Mouse (Mus musculus) kidney, adult 2 months (tissue): Measurements from ENCODE around the gene Pdilt. TPM values are rescaled to one million over a fixed set of nuclear protein-coding genes. Genes with fewer than 3 reads are reported as not detected.
A peak's percentile ranks its signal among the peaks of the same experiment; 100 is the strongest.

Experiments used
- DNase-seq: peaks from one replicate; pipeline ENCODE4 v3.0.0; 2021
- H3K27ac ChIP-seq: fragments of 200-500 bp; 2 replicates; pipeline ENCODE4 v1.5.1; 2012; ENCODE audit warnings: low read depth, low read length, control low read depth, inconsistent platforms; ENCODE audit not compliant: insufficient read depth
- H3K27me3 ChIP-seq: fragments of 200-500 bp; replicated peaks from 2 replicates; pipeline ENCODE4 v1.6.1; 2012; ENCODE audit warnings: mild to moderate bottlenecking, moderate library complexity, low read length, inconsistent platforms; ENCODE audit not compliant: control insufficient read depth, insufficient read depth
- H3K36me3 ChIP-seq: fragments of 200-500 bp; 2 replicates; pipeline ENCODE4 v1.6.1; 2012; ENCODE audit warnings: mild to moderate bottlenecking, moderate library complexity, low read length, inconsistent platforms; ENCODE audit not compliant: control insufficient read depth, insufficient read depth
- H3K4me1 ChIP-seq: fragments of 200-500 bp; 2 replicates; pipeline ENCODE4 v1.6.1; 2011; ENCODE audit warnings: low read length; ENCODE audit not compliant: control insufficient read depth, insufficient read depth
- H3K4me3 ChIP-seq: fragments of 200-500 bp; 2 replicates; pipeline ENCODE4 v1.5.1; 2011; ENCODE audit warnings: mild to moderate bottlenecking, low read depth, low read length, control low read depth; ENCODE audit not compliant: insufficient read depth
- CTCF ChIP-seq: fragments of 200-500 bp; conservative IDR thresholded peaks from 2 replicates; pipeline ENCODE4 v1.5.1; 2011; ENCODE audit warnings: low read depth, mild to moderate bottlenecking, control low read depth, low read length, moderate library complexity, mixed read lengths; ENCODE audit not compliant: insufficient read depth, insufficient read length
- POLR2A ChIP-seq: fragments of 200-500 bp; IDR thresholded peaks from one replicate; pipeline ENCODE4 v1.6.1; 2011; ENCODE audit warnings: low read depth, low read length, control low read depth
- WGBS: fragments of 180-500 bp; shearing (Covaris S2); methylation state at CpG from one replicate; pipeline ENCODE4 v1.1.7; 2018; 5-methylcytosine and 5-hydroxymethylcytosine counted together
- polyA plus RNA-seq: library from polyadenylated mRNA; depleted of rRNA; stranded (reverse); fragments of >200 nt; gene quantifications from 2 replicates; pipeline ENCODE4 v1.2.3, GENCODE M21; 2012; rRNA removed

Pdilt gene
- polyA plus RNA-seq, 1 experiment, result 2.2 TPM

GRCm38 (mm10) chr7:119476500-119477389 lies 46.5 kb downstream of the Pdilt start:
- peak overlapping the region; percentile 50 for H3K4me3 ChIP-seq
- H3K27me3 ChIP-seq, result no peaks in the 10 kb centered on the region
- TF ChIP-seq CTCF, result no peak; the same call in 1 of the 2 replicates
- no peak for TF ChIP-seq POLR2A
- H3K36me3 ChIP-seq, result no peaks in the 10 kb centered on the region
- WGBS, result 51% methylated on average over 33 of the region's 33 CpGs
- DNase-seq, result peak; percentile 54
- peak overlapping the region; percentile 84 for H3K27ac ChIP-seq
- peaks cover 8% of the 10 kb centered on the region; the same call in 1 of the 2 replicates for H3K4me1 ChIP-seq

- Histone ChIP-seq H3K4me1 (0 out of 2 replicates have a peak, but pooled peaks cover 3% of the 10 kb centered on the region), H3K36me3 (no peaks in the 10 kb centered on the region; the same call in 1 of the 2 replicates), H3K4me3 (no peak within 1 kb of the TSS), H3K27ac (no peak within 1 kb of the TSS), H3K27me3 (no peaks in the 10 kb centered on the region)
- no peak for DNase-seq
- TF ChIP-seq CTCF, result no peak
- no peak for TF ChIP-seq POLR2A
- WGBS, result 89% methylated on average over 6 of the region's 6 CpGs
These were observed 64.1 kb downstream of the Pdilt start, which contains the start of gene Gp2 for GRCm38 (mm10) chr7:119459185-119459584. TSS of gene Gp2 (minus strand) at chr7:119459285.

GRCm38 (mm10) chr7:119454192-119454591 lies 69.1 kb downstream of the Pdilt start:
- TF ChIP-seq CTCF (peak; percentile 65), POLR2A (no peak)
- 60% methylated on average over 7 of the region's 7 CpGs for WGBS

DNA sequence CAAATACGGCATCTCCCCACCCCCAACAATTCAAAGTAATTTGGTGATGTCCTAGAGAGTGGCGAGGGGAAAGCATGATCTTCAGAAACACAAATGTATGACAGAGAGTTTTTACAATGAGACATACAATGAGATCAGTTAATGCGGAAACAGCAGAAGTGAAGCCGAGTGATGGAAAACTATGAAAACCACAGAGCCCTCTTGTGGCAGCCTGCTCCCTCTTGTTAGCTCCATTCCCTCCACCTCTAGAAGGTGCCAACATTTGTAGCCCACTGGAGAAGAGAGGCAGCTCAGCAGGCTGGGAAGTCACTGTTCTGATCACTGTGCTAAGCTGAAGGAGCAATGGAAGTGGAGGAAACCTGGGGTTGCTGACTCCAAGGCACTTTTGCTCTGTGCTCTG lies 79.4 kb downstream of the Pdilt start:
- H3K4me3 ChIP-seq, result no peak overlapping the region
- H3K27me3 ChIP-seq, result no peaks in the 10 kb centered on the region
- no peaks in the 10 kb centered on the region for H3K36me3 ChIP-seq
- WGBS, result 74% methylated on average over 4 of the region's 4 CpGs
- no peak; the same call in 1 of the 2 replicates for TF ChIP-seq CTCF
- TF ChIP-seq POLR2A, result no peak
- DNase-seq, result no peak
- no peaks in the 10 kb centered on the region for H3K4me1 ChIP-seq
- H3K27ac ChIP-seq, result no peak overlapping the region

More at GRCm38 (mm10) chr7:119454192-119454591, 69.1 kb downstream of the Pdilt start:
- Histone ChIP-seq H3K4me3 (no peak overlapping the region), H3K27ac (no peak overlapping the region), H3K4me1 (0 out of 2 replicates have a peak, but pooled peaks cover 2% of the 10 kb centered on the region), H3K36me3 (no peaks in the 10 kb centered on the region), H3K27me3 (no peaks in the 10 kb centered on the region)
- DNase-seq, result no peak

- H3K27me3 ChIP-seq, result no peaks in the 10 kb centered on the region
- DNase-seq, result no peak
- H3K27ac ChIP-seq, result no peak overlapping the region
- no peak overlapping the region for H3K4me3 ChIP-seq
- 71% methylated on average over 1 of the region's 1 CpGs for WGBS
- no peaks in the 10 kb centered on the region for H3K36me3 ChIP-seq
- H3K4me1 ChIP-seq, result no peaks in the 10 kb centered on the region
- TF ChIP-seq CTCF (no peak), POLR2A (no peak)
These were observed 81.4 kb downstream of the Pdilt start for GRCm38 (mm10) chr7:119441938-119442337.

Other genes with a start within 250 kb of the Pdilt start
- gene Gp2, start 64.2 kb downstream of the Pdilt start, polyA plus RNA-seq, result 2.6 and 3.5 TPM in 2 replicates
- 2,888 and 4,030 TPM in 2 replicates for gene Umod, start 44.2 kb downstream of the Pdilt start, polyA plus RNA-seq
- gene Acsm5, start 4.0 kb downstream of the Pdilt start, polyA plus RNA-seq, result 78.2 and 91.7 TPM in 2 replicates
- gene Acsm2, start 30.9 kb upstream of the Pdilt start, polyA plus RNA-seq, result 980 and 1,120 TPM in 2 replicates
- 209 and 221 TPM in 2 replicates for gene Acsm1, start 83.5 kb upstream of the Pdilt start, polyA plus RNA-seq
- gene Acsm4, start 166.5 kb upstream of the Pdilt start, polyA plus RNA-seq, result not detected in 2 replicates
- 10.4 and 11.2 TPM in 2 replicates for gene Thumpd1, start 197.3 kb upstream of the Pdilt start, polyA plus RNA-seq
- 12.0 and 13.7 TPM in 2 replicates for gene Acsm3, start 237.4 kb upstream of the Pdilt start, polyA plus RNA-seq